Mouse (Mus musculus) frontal cortex, postnatal 14 days (tissue): ENCODE measurements around the gene Nudt3.

Source experiments
- DNase-seq, 2 experiments: peaks; one replicate each; pipeline ENCODE4 v3.0.0; 2022; ENCODE audit warnings: low spot score in 2 of 2

Nudt3 gene

DNA sequence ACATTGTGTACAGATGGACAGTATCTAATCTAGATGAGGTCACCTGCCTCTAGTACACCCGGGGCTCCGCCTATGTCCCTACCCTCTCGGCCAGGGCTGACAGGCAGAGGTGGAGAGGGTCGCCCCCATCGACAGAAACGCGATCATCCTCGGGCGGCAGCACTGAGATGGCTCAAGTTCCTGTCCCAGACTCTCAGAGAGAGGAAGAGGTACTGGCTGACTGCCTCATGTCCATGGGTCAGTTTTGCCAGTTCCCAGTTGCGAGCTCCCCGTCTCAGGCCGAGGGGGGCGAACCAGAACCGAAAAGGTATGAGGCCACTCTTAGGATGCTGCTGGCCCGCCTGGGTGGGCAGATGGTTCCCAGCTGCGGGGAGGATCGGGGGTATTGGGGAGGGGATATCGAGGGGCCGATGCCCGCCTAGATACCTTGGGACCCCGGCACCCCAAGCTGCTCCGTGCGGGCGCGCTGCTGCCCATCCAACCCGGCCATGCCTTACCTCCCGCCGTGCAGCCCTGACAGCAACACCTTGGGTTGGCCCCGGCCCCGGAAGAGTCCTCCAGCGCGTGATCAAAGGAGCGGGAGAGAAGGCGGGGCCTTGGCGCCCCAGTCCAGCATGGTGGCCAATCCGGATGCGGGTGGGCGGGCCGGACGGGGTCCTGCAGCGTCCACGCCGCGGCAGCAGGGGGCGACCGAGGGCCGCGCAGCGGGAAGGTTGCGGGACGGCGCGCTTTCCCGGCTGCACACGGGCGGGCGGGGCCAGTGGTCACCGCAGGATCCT is 57.9 kb downstream of the Nudt3 start, which contains the start of gene AI413582:
AI413582 (minus strand) TSS at position 594 of the 779 bp plus-strand sequence.
- DNase-seq: peak; percentile 87 to 94

GRCm38 (mm10) chr17:27564391-27565162 is 58.7 kb downstream of the Nudt3 start:
- DNase-seq: no peak

GRCm38 (mm10) chr17:27563771-27564244 is 59.5 kb downstream of the Nudt3 start:
- DNase-seq: no peak

DNA sequence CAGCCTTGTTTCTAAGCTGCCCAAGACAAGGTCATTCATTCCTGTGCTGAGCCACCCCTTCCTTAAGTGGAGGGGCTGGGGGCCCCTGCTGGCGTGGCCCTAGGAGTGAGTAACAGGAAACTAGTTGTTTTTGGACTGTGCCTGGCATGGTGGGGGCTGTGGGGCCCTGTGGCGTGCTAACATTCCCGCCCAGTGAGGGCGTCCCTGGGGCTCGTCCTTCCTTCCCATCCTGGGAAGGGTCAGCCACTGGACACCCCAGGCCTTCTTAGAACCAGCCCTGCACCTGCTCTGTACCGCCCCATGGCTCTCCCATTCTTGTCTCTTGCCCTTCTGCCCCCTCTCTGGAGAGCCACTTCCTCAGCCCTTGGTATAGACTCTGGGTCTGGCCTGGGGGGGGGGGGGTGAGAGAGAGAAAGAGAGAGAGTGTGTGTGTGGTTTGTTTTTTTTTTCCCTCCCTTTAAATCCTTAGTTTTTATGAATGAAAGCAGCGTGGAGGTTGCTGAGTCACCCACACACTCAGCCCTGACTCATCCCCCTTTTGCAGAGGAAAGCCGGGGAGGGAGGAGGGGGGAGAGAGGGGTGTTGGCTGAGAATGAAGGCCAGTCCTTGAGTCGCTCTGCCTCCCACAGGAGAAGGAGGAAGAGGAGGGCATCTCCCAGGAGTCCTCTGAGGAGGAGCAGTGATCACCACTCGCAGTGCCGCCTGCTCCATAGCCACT is 61.3 kb downstream of the Nudt3 start:
- no peak for DNase-seq

DNA sequence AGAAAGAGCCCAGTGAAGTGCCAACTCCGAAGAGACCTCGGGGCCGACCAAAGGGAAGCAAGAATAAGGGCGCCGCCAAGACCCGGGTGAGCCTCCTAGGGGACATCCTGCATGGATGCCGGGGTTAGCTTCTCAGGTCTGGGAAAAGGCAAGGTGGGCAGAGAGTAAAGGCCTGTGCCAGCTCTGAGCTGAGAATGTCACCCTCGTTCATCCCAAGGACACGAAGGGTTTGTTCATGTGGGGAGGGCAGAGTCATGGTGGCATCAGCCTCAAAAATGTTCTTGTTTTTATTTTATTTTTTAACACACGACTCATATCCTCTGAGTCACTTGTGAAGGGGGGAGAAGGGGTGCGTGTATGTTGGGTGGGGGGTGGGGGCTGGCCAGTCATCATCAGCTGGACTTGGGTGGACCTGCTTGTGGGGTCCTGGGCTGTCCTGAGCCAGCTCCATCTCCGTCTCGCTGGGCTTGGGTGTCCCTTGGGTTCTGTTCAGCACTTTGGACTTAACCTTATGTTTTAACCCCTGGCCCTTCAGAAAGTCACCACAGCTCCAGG is 62.3 kb downstream of the Nudt3 start:
- DNase-seq: no peak

DNA sequence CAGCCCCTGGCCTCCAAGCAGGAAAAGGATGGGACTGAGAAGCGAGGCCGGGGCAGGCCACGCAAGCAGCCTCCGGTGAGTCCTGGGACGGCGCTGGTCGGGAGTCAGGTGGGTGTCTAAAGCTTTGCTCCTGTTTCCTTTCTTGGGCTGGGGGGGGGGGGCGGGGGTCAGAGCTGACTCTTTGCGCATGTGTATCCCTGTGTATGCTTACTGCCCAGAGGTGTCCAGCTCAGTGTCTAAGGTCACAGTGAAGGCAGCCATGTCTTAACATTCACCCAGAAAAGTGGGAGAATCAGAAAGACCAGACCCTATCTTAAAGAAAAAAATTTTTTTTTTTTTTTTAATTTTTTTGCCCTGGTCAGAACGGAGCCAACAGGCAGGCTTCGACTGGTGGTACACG is 63.7 kb downstream of the Nudt3 start:
- no peak for DNase-seq

DNA sequence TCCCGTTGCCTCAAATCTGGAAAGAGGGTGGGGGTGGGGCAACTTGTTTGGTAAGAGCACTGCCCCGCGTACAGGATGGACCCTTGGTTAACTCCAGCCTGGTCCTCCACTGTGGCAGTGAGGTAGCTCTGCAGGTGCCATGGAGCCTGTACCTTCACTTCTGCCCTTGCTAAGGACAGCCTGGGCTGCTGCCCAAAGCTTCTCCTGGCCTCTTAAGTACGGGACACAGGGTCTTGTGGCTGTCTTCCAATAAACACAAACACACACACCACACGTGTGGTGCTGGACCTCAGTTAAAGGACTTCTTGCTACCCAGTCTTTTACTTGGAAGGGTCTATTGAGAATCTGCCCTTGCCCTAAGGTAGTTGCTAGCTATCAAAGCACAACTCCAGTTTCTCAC is 64.5 kb downstream of the Nudt3 start:
- DNase-seq: no peak

GRCm38 (mm10) chr17:27557927-27558661 is 65.2 kb downstream of the Nudt3 start:
- no peak for DNase-seq

DNA sequence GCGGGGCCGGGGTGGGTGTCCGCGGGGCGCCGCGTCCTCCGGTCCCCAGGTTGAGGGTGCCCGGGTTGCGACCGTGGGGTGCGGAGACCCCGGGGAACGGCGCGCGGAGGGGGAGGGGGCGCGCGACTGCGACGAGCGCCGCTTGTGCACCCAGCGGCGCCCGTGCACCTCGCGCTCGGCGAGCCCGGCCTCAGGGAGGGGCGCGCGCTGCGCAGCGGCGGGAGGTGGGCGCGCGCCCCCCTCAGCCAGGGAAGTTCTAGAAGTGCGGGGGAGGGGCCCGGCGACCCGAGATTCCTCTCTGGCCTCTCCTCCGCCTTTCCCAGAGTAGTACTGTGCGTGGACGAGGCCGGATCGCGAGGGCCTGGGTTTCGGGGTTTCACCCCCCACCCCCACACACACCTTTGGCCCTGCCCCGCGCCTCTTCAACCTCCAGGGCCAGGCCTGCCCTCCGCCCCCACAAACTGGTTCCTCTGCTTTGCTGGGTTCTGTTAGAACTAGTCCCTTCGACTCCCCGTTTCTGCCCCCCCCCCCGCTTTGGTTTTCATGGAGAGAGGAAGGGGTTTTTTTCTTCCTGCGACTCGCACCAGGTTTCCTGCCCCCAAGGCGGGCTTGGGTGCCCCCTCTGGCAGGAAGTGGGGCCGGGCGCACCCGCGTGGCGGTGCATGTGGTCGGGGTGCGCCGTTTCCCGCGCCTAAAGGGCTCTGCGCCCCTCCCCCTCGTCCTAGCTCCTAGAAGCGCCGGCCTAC is 65.9 kb downstream of the Nudt3 start:
- DNase-seq: no peak

- DNase-seq: peak; percentile 75 to 77
These were observed 66.8 kb downstream of the Nudt3 start, which contains the start of gene Hmga1 for GRCm38 (mm10) chr17:27556315-27557011. TSS of gene Hmga1 (plus strand) at chr17:27556497.

DNA sequence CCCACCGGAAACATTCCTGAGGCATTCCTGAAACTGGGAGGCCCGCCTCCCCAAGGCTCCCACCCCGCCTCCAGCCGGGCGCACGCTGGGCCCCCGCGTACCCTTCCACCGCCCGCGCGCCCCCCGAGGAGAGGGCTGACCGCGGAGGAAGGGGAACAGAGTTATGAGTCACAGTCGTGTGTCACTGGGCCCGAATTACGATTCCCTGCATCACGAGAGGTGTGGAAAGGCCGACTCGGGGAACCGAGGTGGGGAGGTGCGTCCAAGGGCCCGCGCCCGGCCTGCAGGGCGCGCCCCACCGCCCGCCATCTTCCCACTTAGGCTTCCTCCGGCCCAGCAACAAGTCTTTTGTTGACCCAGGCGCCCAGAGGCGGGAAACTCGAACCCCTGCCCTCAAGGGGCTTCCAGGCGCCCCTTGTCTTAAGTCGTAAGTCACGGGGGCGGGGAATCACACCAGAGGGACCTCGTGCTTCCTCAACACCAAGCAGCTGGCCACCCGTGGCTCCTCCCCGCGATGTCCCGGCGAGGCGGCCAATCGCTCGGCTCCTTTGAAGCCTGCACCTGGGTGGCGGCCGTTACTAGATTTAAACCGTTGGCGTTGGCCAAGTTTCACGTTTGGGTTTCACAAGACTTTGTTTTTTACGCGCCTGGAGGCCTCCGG is 67.7 kb downstream of the Nudt3 start:
- peak in 1 of 2 experiments; percentile 42 for DNase-seq

DNA sequence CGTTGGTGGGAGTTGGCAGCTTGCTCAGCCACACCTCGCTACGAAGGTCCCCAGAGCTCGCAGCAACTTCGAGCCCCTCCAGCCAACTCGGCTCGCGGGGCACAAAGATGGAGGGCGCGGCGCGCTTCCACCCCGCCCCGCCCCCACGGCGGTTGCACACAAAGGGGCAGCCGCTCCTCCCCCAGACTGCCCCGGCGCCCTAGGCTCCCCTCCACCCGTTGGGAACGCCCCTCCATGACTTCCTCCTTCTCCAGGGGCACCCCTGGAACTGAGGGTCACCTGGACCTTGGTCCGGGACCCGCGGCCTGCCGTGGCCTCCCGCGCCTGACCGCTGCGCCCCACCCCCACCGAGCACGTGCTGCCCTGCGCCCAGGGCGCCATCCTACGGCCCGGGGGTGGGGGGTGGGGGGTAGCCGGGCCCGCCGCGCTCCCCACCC is 68.2 kb downstream of the Nudt3 start:
- peak in 1 of 2 experiments; percentile 22 for DNase-seq

DNA sequence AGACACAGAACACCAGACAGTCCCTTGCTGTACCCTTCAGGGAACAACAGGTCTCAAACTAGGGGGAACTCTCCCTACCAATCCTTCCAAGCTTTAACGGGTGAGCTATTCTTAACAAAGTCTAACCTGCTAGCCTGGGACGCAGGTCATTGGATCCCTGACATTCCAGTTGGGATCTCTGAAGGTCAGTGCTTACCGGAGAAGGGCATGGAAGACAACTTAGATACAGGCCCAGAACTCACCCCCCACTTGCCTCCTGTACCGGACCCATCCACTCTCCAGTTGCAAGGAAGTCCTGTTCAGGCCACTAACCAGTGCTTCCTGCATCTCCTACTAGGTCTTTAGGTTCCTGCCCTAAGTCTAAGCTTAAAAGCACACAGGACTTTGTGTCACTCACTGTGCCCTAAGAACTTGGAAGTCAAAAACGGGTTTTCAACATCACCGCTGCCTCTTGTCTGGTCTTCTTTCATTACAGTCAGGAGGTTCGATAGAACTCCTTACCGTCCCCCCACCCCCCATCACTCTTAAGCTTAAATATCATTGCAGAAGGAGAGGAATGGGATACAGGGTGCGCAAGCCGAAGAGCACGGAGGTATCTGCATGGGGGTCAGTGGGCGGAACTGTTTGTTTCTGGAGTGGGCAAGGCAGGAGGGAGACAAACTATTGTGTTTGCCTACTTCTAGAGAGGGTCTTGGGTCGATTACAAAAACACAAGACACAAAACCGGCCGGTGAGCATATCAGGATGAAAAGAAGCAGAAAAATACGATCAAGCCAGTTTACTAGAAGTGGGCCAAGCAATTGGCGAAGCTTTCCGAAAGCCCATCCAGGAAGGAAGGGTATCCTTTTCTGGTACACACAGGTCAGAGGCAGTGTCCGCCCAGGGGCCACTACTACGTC is 69.0 kb downstream of the Nudt3 start:
- no peak for DNase-seq

GRCm38 (mm10) chr17:27552215-27553201 is 70.8 kb downstream of the Nudt3 start:
- no peak for DNase-seq

DNA sequence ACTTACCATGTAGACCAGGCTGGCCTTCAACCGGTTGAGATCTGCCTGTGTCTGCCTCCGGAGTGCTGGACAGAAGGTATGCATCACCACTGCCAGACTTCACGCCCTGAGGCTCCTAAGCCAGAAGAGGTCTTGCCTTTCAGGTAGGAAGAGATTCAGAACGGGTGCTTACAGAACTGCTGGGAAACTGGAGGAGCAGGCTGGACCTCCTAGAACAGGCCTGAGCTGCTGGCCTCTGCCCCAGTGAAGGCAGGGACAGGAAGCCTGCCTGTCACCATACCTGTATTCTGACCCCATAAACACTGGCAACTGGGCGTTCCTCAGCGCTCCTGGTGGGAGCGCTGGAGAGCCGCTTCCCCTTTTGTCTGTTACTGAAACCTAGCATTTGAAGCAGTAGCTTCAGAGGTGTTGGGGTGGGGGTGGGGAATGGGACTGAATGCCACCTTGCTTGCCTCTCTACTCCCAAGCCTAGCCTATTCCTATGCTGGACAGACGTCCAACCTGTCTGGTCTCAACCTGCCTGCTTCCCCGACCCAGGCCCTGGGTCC is 71.8 kb downstream of the Nudt3 start:
- no peak for DNase-seq

DNA sequence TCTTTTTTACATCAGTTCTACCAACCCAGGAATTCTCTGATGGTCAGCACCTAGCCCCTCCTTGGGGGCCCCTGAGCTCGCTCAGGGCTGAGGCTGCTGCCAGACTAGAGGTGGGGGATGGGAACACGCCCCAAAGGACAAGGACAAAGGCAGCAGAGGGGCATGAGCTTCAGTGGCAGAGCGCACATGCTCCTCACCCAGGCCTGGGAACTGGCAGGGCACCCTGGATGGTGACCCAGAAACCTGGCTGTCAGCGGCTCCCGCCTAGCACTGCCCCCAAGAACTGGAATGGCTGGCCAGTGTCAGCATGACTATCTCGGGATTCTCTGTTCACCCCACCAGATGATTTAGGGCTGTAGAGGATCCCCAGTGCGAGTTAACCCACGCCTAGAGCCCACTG is 74.1 kb downstream of the Nudt3 start:
- no peak for DNase-seq
